Mouse (Mus musculus) liver, embryonic 15.5 days (tissue): ENCODE data around the gene Mfsd2b. TPM values are rescaled to one million over a fixed set of nuclear protein-coding genes. Genes with fewer than 3 reads are reported as not detected.

ENCODE experiments used
- ATAC-seq: fragments of 200-750 bp; cut with Nextera tagmentation; 2 replicates; pipeline ENCODE4 v1.8.0; 2017; ENCODE audit warnings: moderate number of reproducible peaks, mild to moderate bottlenecking, moderate library complexity; ENCODE audit not compliant: insufficient read depth
- H3K27ac ChIP-seq: fragments of 300-500 bp; sonication (generic); replicated peaks from 2 replicates; pipeline ENCODE4 v1.5.1; 2015; ENCODE audit warnings: mild to moderate bottlenecking, inconsistent platforms
- H3K27me3 ChIP-seq: fragments of 300-500 bp; sonication (generic); 2 replicates; pipeline ENCODE4 v1.6.1; 2015; ENCODE audit warnings: mild to moderate bottlenecking, inconsistent platforms
- H3K36me3 ChIP-seq: fragments of 300-500 bp; sonication (generic); replicated peaks from 2 replicates; pipeline ENCODE4 v1.6.1; 2015; ENCODE audit warnings: moderate library complexity, mild to moderate bottlenecking, inconsistent platforms
- H3K4me1 ChIP-seq: fragments of 300-500 bp; sonication (generic); replicated peaks from 2 replicates; pipeline ENCODE4 v1.6.1; 2015; ENCODE audit warnings: inconsistent platforms
- H3K4me2 ChIP-seq: fragments of 300-500 bp; sonication (generic); 2 replicates; pipeline ENCODE4 v1.6.1; 2015; ENCODE audit warnings: moderate library complexity, mild to moderate bottlenecking, inconsistent platforms
- H3K4me3 ChIP-seq: fragments of 300-500 bp; sonication (generic); replicated peaks from 2 replicates; pipeline ENCODE4 v1.5.1; 2015; ENCODE audit warnings: mild to moderate bottlenecking, inconsistent platforms
- H3K9ac ChIP-seq: fragments of 300-500 bp; sonication (generic); 2 replicates; pipeline ENCODE4 v1.6.1; 2015; ENCODE audit warnings: moderate library complexity, mild to moderate bottlenecking, inconsistent platforms
- H3K9me3 ChIP-seq: fragments of 300-500 bp; sonication (generic); replicated peaks from 2 replicates; pipeline ENCODE4 v1.6.1; 2016; ENCODE audit warnings: inconsistent platforms
- WGBS: fragments of 180-500 bp; shearing (Covaris S2); methylation state at CpG from one replicate; pipeline ENCODE4 v1.1.7; 2015; ENCODE audit warnings: mixed read lengths; ENCODE audit not compliant: insufficient replicate concordance; 5-methylcytosine and 5-hydroxymethylcytosine counted together
- polyA plus RNA-seq: library from polyadenylated mRNA; unstranded; fragments of >200 nt; fragmentation: Nextera tagmentation; extraction: Ambion mirVana; gene quantifications from 2 replicates; pipeline ENCODE4 v1.2.1, GENCODE M21; 2015

Mfsd2b gene
- polyA plus RNA-seq, 1 experiment from 2014 or later = 62.9 TPM

DNA sequence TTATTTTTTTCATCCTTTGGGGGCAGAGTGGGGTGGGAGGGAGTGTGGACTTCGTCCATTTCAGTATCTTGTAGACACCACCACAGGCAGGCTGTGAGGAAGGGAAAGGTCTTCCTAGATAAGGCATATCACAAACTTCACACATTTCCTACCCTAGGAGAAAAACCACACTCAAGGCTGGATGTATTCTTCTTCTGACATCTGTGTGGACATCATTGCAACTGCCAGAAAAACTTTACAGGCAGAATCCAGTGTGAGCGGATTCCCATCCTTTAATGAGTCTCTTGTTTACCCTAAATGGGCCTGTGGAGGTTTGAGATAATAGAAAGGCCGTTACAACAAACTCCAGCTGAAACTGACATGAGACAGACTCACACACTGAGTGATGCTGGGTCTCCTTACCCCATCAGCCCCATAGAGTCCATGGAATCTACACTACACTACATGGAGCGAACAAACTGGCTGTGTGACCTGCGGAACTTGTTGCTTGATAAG is 1.1 kb downstream of the Mfsd2b start:
- Histone ChIP-seq H3K4me3 (peak overlapping the region; percentile 63), H3K4me1 (peaks cover 57% of the 10 kb centered on the region), H3K9me3 (no peaks in the 10 kb centered on the region), H3K4me2 (peak overlapping the region; percentile 79), H3K36me3 (peaks cover 42% of the 10 kb centered on the region), H3K27ac (peak overlapping the region; percentile 98), H3K9ac (peak overlapping the region; percentile 77), H3K27me3 (no peaks in the 10 kb centered on the region)
- ATAC-seq = peak; percentile 88
- 22% methylated on average over 5 of the region's 5 CpGs for WGBS

- H3K4me1 ChIP-seq = peaks cover 57% of the 10 kb centered on the region
- no peaks in the 10 kb centered on the region for H3K9me3 ChIP-seq
- peak overlapping the region; percentile 77 for H3K9ac ChIP-seq
- WGBS = 35% methylated on average over 4 of the region's 4 CpGs
- H3K4me2 ChIP-seq = peak overlapping the region; percentile 79
- no peaks in the 10 kb centered on the region for H3K27me3 ChIP-seq
- peaks cover 50% of the 10 kb centered on the region for H3K36me3 ChIP-seq
- peak overlapping the region; percentile 63 for H3K4me3 ChIP-seq
- ATAC-seq = peak; percentile 18; the same call in 1 of the 2 replicates
- H3K27ac ChIP-seq = peak overlapping the region; percentile 98
Measured at GRCm38 (mm10) chr12:4872273-4872672, 1.9 kb downstream of the Mfsd2b start.

- H3K4me3 ChIP-seq = peak overlapping the region; percentile 63
- H3K9ac ChIP-seq = 0 out of 2 replicates have a peak overlapping the region, but pooled peaks have one; percentile 77
- peaks cover 57% of the 10 kb centered on the region for H3K4me1 ChIP-seq
Measured at GRCm38 (mm10) chr12:4871260-4871659, 2.9 kb downstream of the Mfsd2b start.

DNA sequence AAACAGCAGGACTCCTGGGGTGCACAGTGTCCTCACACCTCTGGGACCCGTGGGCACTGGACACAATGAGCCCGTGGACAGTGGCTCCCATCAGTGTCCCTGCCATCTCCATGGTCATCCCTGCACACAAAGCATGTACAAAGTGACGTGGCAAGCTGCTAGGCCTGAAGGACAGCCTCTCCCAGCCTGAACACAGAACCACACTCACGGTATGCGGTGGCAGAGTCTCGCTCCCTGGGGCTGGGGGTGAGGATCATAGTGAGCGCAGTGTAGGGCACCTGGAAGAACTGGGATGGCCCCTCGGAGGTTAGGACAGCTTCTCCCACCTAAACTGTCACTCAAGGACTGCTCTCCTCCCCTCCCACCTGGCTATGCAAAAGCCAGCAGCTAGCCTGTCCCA is 5.2 kb downstream of the Mfsd2b start:
- peaks cover 83% of the 10 kb centered on the region for H3K36me3 ChIP-seq
- WGBS = 85% methylated on average over 8 of the region's 8 CpGs
- ATAC-seq = no peak
- H3K9me3 ChIP-seq = no peaks in the 10 kb centered on the region
- no peak overlapping the region for H3K4me3 ChIP-seq
- 0 out of 2 replicates have a peak overlapping the region, but pooled peaks have one; percentile 18 for H3K4me2 ChIP-seq
- peaks cover 41% of the 10 kb centered on the region for H3K4me1 ChIP-seq
- no peak overlapping the region for H3K9ac ChIP-seq
- peak overlapping the region; percentile 53; the same call in 1 of the 2 replicates for H3K27ac ChIP-seq
- no peaks in the 10 kb centered on the region for H3K27me3 ChIP-seq

More at GRCm38 (mm10) chr12:4871260-4871659, 2.9 kb downstream of the Mfsd2b start:
- peak overlapping the region; percentile 98 for H3K27ac ChIP-seq
- ATAC-seq = no peak
- no peaks in the 10 kb centered on the region for H3K9me3 ChIP-seq
- no peaks in the 10 kb centered on the region for H3K27me3 ChIP-seq
- H3K36me3 ChIP-seq = peaks cover 60% of the 10 kb centered on the region
- peak overlapping the region; percentile 79 for H3K4me2 ChIP-seq
- 85% methylated on average over 5 of the region's 5 CpGs for WGBS

DNA sequence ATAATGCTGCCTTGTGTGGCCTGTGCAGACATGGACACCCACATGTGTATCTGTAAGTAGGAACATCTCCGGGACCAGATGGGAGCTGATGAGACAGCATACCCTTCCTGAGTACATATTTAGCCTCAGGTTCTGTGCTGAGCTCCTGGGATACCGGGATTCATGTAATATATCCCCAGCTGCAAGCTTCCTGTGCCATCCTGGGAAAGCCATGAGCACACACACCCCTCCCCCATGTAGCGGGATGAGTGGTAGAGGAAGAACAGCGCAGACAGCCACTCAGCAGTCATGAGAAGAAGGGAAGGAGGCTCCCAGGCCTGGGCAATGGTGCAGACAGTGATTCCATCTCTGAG is 9.8 kb downstream of the Mfsd2b start:
- H3K4me3 ChIP-seq = no peak overlapping the region
- no peak overlapping the region for H3K27ac ChIP-seq
- ATAC-seq = no peak
- no peak overlapping the region for H3K4me2 ChIP-seq
- H3K4me1 ChIP-seq = peaks cover 18% of the 10 kb centered on the region
- H3K36me3 ChIP-seq = peaks cover 91% of the 10 kb centered on the region
- no peak overlapping the region for H3K9ac ChIP-seq
- no peaks in the 10 kb centered on the region for H3K9me3 ChIP-seq
- no peaks in the 10 kb centered on the region for H3K27me3 ChIP-seq
- WGBS = 86% methylated on average over 4 of the region's 4 CpGs

GRCm38 (mm10) chr12:4863654-4864337 is 10.4 kb downstream of the Mfsd2b start:
- H3K9me3 ChIP-seq = no peaks in the 10 kb centered on the region
- peaks cover 86% of the 10 kb centered on the region for H3K36me3 ChIP-seq
- H3K4me3 ChIP-seq = no peak overlapping the region
- peaks cover 14% of the 10 kb centered on the region; the same call in 1 of the 2 replicates for H3K4me1 ChIP-seq
- no peak for ATAC-seq
- H3K27ac ChIP-seq = no peak overlapping the region
- no peaks in the 10 kb centered on the region for H3K27me3 ChIP-seq
- no peak overlapping the region for H3K9ac ChIP-seq
- H3K4me2 ChIP-seq = no peak overlapping the region
- 80% methylated on average over 4 of the region's 4 CpGs for WGBS

- ATAC-seq = no peak
- H3K4me2 ChIP-seq = no peak overlapping the region
- H3K9ac ChIP-seq = no peak overlapping the region
- no peaks in the 10 kb centered on the region for H3K9me3 ChIP-seq
- peaks cover 75% of the 10 kb centered on the region for H3K36me3 ChIP-seq
- peaks cover 13% of the 10 kb centered on the region; the same call in 1 of the 2 replicates for H3K4me1 ChIP-seq
- no peaks in the 10 kb centered on the region for H3K27me3 ChIP-seq
- H3K4me3 ChIP-seq = no peak overlapping the region
- H3K27ac ChIP-seq = no peak overlapping the region
- 91% methylated on average over 4 of the region's 4 CpGs for WGBS
Measured at GRCm38 (mm10) chr12:4862672-4863071, 11.5 kb downstream of the Mfsd2b start.

- ATAC-seq = no peak
- H3K4me3 ChIP-seq = no peak overlapping the region
- H3K36me3 ChIP-seq = peaks cover 57% of the 10 kb centered on the region
- no peak overlapping the region for H3K4me2 ChIP-seq
- no peaks in the 10 kb centered on the region for H3K27me3 ChIP-seq
- WGBS = 32% methylated on average over 11 of the region's 11 CpGs
- no peaks in the 10 kb centered on the region for H3K9me3 ChIP-seq
- H3K4me1 ChIP-seq = peaks cover 13% of the 10 kb centered on the region; the same call in 1 of the 2 replicates
- H3K27ac ChIP-seq = no peak overlapping the region
- H3K9ac ChIP-seq = no peak overlapping the region
Measured at GRCm38 (mm10) chr12:4859241-4859914, 14.8 kb downstream of the Mfsd2b start.

GRCm38 (mm10) chr12:4856834-4857233 is 17.3 kb downstream of the Mfsd2b start:
- Histone ChIP-seq H3K9ac (no peak overlapping the region), H3K27me3 (no peaks in the 10 kb centered on the region), H3K9me3 (no peaks in the 10 kb centered on the region), H3K36me3 (peaks cover 38% of the 10 kb centered on the region), H3K4me2 (no peak overlapping the region), H3K4me3 (no peak overlapping the region), H3K4me1 (0 out of 2 replicates have a peak, but pooled peaks cover 9% of the 10 kb centered on the region), H3K27ac (no peak overlapping the region)
- 80% methylated on average over 2 of the region's 2 CpGs for WGBS
- ATAC-seq = no peak

DNA sequence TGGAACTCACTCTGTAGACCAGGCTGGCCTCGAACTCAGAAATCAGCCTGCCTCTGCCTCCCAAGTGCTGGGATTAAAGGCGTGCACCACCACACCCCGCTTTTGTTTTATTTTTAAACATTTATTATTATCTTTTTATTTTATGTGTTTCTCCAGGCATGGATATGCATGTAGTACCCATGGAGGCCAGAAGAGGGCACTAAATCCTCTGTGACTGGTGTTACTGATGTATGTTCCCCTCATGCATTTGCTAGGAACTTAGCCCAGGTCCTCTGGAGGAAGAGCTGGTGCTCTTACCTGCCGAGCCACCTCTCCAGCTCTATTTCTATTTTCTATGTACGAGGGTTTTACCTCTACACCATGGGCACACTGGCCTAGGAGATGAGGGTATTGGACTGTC is 18.0 kb downstream of the Mfsd2b start:
- no peaks in the 10 kb centered on the region for H3K27me3 ChIP-seq
- no peaks in the 10 kb centered on the region for H3K9me3 ChIP-seq
- H3K4me3 ChIP-seq = no peak overlapping the region
- H3K9ac ChIP-seq = no peak overlapping the region
- no peak overlapping the region for H3K4me2 ChIP-seq
- no peak for ATAC-seq
- 83% methylated on average over 5 of the region's 5 CpGs for WGBS
- H3K36me3 ChIP-seq = peaks cover 38% of the 10 kb centered on the region
- no peak overlapping the region for H3K27ac ChIP-seq
- H3K4me1 ChIP-seq = 0 out of 2 replicates have a peak, but pooled peaks cover 9% of the 10 kb centered on the region

DNA sequence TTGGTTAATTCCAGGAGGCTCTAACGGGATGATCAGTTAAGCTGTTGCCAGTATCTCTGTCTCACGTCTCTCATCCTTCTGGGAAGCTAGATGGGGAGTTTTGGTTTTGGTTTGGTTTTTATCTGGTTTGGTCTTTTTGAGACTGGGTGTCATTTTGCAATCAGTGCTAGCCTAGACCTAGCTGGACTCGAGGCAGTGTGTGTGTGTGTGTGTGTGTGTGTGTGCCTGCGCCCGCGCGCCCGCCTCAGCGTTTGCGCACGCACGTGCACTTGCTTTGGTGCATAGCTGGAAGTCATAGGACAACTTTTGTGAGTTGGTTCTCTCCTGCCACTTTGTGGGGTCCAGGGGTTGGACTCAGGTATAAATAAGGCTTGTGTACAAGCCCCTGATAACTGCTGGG is 30.4 kb downstream of the Mfsd2b start:
- under 1% methylated on average over 12 of the region's 12 CpGs for WGBS
- peaks cover 42% of the 10 kb centered on the region for H3K27me3 ChIP-seq
- peak overlapping the region; percentile 98 for H3K4me2 ChIP-seq
- peak overlapping the region; percentile 71 for H3K4me3 ChIP-seq
- no peaks in the 10 kb centered on the region for H3K36me3 ChIP-seq
- H3K27ac ChIP-seq = peak overlapping the region; percentile 69
- no peaks in the 10 kb centered on the region for H3K9me3 ChIP-seq
- peaks cover 44% of the 10 kb centered on the region for H3K4me1 ChIP-seq
- peak overlapping the region; percentile 63 for H3K9ac ChIP-seq
- peak; percentile 48 for ATAC-seq
